Mouse (Mus musculus) right cerebral cortex, postnatal 36 days (tissue): ENCODE data around the gene Mob3c.
A peak's percentile ranks its signal among the peaks of the same experiment; 100 is the strongest.

ENCODE experiments used
- DNase-seq, 2 experiments: peaks; one replicate each; pipeline ENCODE4 v3.0.0; 2022; ENCODE audit warnings: low spot score in 2 of 2, mixed read lengths in 1 of 2

Mob3c gene

GRCm38 (mm10) chr4:115827888-115828571 is at the start of gene Mob3c:
TSS of gene Mob3c (plus strand) at chr4:115828092.
- peak; percentile 26 to 36 for DNase-seq

GRCm38 (mm10) chr4:115780269-115780668 is 47.6 kb upstream of the Mob3c start:
- peak; percentile 20 to 53 for DNase-seq

DNA sequence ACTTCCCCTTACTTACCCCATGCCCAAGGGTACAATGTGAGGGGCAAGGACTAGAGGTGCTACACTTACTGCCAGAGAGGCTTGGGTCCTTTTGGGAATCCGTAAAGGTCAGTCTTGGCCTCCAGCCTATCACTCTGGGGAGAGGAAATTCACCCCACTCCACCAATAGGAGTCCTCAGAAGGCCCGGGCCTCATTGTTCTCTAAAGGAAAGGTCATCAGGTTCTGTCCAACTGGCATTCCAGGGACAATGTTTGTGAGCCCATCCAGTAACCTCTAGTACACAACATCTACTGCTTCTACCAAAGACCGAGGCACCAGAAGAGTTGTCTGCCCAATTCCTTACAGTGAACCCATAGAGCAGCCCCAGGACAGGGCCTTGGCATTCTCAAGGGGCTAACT is 47.0 kb upstream of the Mob3c start, which contains the start of gene Tex38:
Tex38 (minus strand) TSS at position 101 of the 400 bp plus-strand sequence.
- DNase-seq: no peak

GRCm38 (mm10) chr4:115782026-115782805 is 45.7 kb upstream of the Mob3c start:
- no peak for DNase-seq

- peak; percentile 64 to 65 for DNase-seq
Measured at GRCm38 (mm10) chr4:115784769-115785510, 43.0 kb upstream of the Mob3c start, which contains the start of gene Atpaf1. TSS of gene Atpaf1 (plus strand) at chr4:115784812.

- no peak for DNase-seq
Measured at GRCm38 (mm10) chr4:115785511-115786034, 42.3 kb upstream of the Mob3c start.

- DNase-seq: peak in 1 of 2 experiments; percentile 29
Measured at GRCm38 (mm10) chr4:115790864-115791263, 37.0 kb upstream of the Mob3c start.

DNA sequence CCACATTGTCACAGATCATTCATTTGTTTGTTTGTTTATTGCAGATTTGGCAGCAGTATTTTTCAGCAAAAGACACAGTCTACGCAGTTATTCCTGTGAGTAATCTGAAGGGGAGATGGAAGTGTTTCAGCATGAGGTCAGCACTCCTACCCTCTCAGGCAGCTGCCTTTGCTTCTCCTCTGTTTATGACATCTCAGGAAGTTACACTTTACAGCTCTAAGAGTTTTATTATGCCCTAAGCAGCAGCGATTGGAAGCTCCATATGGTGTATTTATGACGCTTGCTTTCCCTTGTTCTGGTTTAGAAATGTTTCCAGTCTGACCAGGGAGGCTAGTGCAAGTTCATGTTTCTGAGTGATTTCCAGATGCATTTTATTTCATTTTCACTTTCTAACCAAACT is 32.5 kb upstream of the Mob3c start:
- DNase-seq: no peak

DNA sequence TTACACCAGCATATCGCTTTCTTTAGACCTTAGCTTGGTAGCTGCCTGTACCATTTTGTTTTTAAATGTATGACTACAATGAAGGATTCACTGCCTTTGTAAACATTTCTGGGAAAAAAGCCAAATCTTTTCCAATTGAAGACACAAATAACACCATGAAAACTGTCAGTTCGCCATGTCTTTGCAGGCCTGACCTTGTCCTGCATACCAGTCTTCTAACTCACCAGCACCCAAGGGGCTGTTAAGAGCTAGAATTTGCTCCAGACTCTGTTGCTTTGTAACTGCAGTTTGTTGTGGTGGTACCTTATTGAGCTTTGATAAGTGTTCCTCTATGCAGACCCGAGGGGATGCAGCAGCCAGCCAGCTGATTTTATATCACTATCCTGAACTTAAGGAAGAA is 27.9 kb upstream of the Mob3c start:
- no peak for DNase-seq

- DNase-seq: no peak
Measured at GRCm38 (mm10) chr4:115812326-115812725, 15.6 kb upstream of the Mob3c start.

- DNase-seq: no peak
Measured at GRCm38 (mm10) chr4:115815606-115816005, 12.3 kb upstream of the Mob3c start.

DNA sequence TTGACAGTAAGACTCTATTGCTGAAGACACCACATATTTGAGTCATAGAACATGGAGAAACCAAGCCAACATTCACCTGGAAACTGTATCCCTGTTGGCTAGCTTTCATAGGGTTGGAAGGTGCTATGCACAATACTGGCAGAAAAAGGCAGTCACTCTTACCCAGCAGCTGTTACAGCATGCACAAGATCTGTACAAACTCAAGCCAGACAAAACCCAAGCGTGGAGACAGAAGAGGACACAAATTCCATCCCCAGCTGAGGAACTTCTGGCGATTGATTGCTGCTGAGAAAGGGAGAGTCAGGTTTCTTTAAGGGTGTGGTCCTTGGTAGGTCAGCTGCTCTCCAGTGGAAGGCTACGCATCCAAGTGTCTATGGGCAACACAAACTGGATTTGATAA is 7.7 kb upstream of the Mob3c start:
- DNase-seq: no peak

DNA sequence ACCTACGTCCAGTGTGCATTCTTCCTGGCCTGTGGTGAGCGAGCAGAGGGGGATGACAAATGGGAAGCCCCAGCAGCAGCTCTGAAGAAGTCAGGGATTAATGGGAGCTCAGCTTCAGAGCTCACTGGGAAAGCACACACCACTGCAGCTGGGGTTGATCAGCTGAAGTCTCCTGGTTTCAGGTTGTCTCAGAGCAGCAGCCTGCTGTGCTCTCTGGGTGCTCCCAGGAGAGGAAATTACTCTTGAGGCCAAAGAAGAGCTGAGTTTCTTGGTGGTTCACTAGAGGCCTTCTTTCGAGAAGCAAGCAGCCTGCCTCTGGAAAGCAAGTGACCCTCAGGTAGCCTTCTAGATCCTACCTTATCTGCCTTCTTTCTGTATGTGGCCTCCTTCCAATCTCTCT is 6.9 kb upstream of the Mob3c start:
- no peak for DNase-seq

DNA sequence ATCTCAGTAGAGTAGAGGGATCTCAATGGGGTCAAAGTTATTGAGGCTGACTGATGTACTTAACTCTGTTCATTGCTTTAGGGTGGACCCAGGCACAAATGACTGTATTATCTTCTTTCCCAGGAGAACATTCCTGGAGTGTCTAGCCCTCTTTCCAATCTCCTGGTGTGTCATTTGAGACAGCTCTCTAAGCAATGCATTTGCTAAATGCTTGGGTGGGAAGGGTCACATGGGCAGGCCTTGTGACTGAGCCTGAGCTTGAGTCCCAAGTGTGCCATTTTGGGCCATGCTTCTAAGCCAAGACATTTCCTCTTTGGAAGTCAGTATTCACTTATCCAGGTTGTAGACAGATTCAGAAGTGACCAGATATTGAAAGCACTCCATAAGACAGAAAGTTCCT is 6.5 kb upstream of the Mob3c start:
- no peak for DNase-seq

- no peak for DNase-seq
Measured at GRCm38 (mm10) chr4:115821928-115822327, 6.0 kb upstream of the Mob3c start.

- DNase-seq: no peak
Measured at GRCm38 (mm10) chr4:115824178-115824577, 3.7 kb upstream of the Mob3c start.

GRCm38 (mm10) chr4:115825271-115825670 is 2.6 kb upstream of the Mob3c start:
- no peak for DNase-seq

DNA sequence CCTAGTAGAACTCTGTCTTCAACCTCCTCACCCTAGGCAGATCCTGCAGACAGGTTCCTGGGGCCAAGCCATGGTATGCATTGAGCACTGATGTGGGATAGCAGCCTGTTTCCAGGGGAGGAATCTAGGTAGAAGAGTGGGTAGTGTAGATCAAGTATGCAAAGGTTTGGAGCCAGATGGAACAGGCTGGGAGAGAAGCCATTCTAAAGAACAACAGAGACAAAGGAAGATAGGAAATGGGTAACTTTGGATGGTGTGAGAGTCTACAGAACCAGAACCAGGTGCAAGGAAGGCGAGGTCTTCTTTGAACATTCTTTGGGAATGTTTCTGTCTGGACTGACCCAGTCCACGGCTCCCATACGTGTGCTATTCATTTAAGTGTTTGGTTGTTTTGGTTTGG is 826 bp upstream of the Mob3c start:
- no peak for DNase-seq

DNA sequence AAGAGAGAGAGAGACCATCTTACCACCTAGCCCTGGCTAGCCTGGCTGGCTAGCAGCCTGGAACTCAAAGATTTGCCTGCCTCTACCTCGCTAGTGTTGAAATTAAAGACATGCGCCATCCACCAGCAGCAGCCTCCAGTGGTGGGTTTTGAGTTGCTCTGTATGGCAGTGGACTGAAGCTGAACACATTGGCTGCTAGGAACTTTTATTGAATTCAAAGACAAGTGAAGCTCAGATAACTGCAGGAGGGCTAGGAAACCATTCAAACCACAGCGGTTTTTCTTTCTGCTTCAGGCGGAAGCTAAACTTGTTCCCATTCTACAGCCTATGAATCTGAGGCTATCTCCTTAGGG is 381 bp upstream of the Mob3c start:
- no peak for DNase-seq

DNA sequence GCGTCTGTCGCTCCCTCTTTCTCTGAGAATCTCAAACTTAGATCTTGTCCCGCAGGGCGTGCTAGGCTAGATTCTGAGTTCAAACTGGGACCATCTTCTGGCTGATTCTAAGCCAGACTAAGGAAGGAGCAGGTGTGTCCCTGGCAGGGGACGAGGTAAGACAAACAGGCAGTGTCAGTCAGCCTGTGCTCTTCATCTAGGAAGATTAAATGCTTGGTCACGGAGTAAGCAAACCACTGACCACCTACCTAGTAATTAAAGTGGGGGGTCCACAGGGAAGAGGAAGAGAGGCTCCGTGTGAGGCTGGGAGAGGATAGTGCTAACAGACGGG is 645 bp downstream of the Mob3c start:
- no peak for DNase-seq

DNA sequence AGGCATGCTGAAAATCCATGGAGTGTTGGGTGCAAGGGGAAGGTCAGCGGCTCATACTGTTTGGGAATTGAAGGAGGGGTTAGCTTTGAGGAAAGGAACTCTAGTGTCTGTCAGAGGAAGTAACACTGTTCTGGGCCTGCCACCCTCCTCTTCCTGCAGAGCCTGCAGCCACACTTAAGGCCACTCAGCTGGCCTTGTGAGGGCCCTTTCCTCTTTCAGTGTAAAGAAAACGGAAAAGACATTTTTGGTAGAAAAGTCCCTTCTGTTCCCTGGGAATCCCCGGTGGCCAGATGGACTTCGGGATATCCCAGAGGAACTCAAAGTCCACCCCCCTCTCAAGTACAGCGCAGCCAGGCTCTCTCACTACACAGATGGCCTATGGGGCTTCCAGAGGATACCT is 2.6 kb downstream of the Mob3c start:
- no peak for DNase-seq

GRCm38 (mm10) chr4:115831221-115831620 is 3.3 kb downstream of the Mob3c start:
- DNase-seq: no peak
